Mouse (Mus musculus) thymus, postnatal 4 days (tissue): ENCODE results near the gene Ccl3.

ENCODE experiments used
- DNase-seq: peaks from one replicate; pipeline ENCODE4 v3.0.0; 2021

The Ccl3 gene

DNA sequence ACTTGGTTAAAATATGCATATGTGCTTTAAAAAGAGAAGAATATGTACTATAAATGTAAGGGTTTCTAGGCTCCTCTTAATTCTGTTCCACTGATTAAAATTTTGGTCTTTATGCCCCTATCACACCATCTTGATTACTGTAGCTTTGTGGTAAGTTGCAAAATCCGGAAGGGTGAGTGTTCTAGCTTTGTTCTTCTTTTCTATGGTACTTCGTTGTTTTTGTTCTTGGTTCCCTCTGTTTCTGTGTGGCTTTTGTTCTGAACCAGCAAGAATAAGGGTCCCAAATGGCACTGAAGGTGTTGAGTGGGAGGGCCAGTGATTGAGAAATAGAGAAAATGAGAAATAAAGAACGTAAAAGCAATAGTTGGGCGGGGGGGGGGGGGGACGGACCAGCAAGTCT is 30.9 kb downstream of the Ccl3 start:
- no peak for DNase-seq

DNA sequence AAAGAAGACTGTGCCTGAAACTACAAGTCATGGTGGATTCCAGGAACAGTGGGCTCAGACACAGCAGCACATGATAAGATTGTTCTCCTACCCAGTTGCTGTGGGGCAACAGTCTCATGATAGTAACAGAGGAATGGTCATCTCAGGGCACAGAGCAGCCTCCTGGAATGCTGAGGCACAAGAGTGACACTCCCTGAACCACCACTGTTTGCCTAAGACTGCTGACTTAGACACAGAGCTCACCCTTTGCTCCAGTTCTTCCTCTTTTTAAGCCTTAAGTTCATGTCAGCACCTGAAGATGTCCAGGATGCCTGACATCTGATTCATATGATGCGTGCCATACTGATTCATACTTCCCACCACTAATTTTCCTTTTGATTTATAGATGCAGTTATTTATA is 32.6 kb downstream of the Ccl3 start:
- no peak for DNase-seq

DNA sequence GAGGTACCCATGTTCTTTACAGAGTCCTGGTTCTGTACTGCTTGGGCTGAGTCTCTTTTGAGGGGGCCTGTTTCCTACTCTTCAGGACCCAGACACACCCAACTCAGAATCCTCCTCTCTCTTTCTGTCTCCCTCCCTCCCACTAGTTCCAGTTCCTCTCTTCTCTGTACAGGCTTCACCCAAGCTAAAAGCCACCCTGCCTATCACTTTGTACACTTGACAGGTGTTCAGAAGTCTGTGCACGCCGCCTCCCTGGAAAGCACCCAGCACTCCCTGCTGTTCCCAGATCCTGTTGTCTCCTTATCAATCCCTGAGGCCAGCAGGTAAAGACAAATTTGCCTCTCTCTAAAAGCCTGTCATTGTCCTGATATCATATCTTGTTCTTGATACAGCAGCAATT is 38.3 kb downstream of the Ccl3 start:
- DNase-seq: no peak

DNA sequence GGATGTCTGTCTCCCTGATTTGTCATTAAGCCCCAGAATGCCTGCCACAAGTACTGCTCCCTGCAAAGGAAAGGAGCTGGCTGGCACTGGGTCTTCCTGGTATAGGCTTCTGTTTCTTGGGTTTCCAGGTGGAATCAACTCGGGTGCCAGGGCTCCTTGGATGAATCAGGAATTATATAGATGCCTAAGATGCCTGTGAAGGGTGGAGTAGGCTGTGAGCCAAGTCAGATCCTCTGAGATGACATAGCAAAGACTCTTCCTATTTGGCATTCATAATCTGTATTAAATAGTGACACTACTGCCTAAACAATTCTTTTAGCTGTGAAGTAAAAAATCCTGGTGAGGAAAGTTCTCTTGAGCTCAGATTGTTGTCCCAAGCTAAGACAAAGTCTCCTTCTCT is 42.8 kb downstream of the Ccl3 start:
- DNase-seq: no peak

DNA sequence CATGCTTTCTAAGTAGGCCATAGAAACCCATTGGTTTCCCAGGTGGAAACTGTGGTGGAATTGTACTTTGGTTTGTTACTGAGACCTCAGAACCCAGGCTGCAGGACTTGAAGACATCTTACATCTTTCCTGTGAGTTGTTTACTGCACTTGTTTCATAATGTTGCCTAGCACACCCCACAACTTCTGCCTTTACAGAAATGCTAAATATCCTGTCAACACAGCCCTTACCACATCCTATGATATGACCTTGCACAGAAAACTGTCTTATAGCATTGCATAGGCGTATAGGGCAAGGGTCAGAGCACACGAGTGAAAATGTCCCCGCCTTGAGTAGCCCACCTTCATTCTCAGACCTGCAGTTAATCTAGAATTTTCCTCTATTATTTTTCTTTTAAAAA is 43.6 kb downstream of the Ccl3 start:
- DNase-seq: no peak

DNA sequence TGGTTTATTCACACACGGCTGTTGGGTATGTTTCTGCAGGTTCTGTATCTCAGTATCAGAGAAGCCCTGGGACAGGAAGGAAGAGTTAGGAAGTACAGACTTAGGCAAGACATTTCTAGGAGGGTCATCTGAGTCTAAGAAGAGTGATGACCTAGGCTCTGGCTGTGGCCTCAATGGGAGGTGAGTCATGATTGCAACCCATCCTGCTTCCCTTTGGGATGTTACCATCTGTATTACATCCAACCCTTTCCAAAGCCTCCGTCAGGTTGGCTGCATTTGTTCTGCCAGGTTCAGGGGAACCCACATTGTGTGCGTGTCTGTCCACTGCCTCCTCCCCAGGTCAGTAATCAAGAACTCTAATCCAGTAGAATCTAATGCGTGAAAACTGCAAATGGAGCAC is 44.5 kb downstream of the Ccl3 start:
- no peak for DNase-seq

DNA sequence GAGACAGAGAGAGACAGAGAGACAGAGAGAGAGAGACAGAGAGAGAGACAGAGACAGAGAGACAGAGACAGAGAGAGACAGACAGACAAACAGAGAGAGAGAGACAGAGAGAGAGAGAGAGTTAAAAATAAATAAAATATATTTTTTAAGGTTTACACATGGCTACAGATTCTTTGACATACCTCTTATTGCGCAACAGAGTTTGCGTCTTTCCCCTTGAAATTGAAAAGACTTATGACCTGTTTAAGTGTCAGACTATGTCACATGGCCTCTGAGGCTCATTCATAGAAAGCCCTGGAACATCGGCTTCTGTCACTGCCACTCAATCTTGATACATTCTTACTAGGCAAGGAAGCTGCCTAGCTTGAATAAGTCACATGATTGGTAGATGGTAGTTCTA is 45.8 kb downstream of the Ccl3 start:
- no peak for DNase-seq

DNA sequence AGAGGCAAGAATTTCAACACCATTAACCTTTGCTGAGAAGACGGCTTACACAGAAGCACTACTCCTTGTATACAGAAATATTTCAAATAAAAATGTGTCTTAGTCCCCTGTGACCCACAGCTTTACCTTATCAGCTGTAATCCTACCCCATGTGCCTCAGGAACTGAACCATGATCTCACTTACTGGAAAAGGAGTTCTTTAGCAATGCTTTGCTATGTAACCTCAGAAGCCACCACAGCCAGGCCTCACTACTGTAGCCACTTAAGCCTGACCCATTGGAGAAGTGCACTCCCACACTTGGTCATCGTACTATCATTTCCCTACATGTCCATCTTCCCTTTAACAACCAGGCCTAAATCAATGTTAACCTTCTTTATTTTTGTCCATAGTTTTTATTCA is 48.6 kb downstream of the Ccl3 start:
- no peak for DNase-seq

DNA sequence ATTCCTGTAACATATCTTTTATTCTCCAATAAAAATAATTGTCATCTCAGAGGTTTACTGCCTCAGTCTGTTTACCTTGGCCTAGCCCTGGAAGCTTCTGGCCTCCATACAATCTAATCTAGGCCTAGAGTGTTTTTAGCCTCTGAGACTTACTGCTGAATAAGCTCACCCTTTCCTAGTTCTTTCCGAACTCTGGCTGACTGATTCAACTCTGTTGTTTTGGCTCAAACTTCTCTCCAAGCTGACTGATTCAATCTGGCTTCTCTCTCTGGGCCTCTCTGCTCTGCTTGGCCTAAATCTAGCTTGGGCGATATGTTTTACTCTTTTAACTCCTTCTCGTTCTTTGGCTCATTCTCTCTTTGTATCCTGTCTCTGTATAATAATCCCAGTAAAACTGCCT is 50.2 kb downstream of the Ccl3 start:
- no peak for DNase-seq

DNA sequence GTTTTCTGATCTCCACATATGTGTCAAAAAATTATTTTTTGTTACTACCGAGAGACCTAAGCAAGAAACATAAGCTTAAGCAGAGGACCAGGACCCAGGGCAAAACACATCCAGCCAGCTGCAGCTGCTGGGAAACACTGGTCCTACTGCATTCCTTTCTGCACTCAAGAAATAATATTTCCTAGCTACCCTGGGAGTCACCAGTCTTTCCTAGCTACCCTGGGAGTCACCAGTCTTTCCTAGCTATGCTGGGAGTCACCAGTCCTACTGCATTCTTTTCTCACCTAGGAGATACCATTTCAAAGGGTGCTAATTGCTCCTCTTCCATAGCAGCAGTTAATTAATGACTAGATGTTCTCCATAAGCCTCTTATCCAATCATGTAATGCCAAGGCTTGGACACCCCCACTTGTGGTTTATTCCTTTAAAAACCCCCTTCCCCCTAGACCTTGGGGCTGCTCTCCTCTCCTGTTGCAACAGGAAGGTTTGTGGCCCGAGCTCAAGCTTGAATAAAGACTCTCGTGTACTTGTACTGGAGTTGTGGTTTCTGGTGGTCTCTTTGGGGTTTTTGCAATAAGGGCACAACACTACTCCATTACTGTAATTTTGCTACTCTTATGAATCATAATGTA is 50.8 kb downstream of the Ccl3 start:
- DNase-seq: no peak
